22 mouse cellular contexts compared by ENCODE assay signal in the genomic region with DNA sequence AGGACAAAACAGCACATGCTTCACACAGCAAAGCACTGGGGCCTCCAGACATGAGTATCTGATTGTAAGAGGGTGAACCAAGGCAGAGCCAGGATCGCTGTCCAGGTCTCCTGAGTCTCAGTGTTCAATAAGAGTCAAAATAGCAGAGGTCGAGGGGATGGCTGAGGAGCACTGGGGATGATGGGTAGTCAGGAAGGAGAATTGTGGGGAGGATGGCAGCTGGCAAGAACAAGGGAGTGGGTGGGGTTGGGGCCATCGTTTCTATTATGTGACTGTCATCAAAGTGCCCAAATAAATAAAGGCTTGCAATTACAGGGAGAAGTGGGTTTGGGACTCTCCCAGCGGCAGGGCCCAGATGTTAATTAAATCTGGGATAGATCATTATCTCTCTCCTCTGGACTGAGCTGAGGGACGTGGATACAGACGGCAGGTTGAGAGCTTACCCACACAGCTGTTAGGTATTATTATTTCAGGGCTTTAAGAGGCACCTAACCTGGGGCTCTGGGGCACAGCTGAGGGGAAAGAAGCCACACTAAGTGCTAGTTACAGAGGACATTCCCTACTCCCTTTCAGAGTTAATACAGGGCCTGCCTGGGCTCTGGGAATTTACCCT. TPM values are rescaled to one million over a fixed set of nuclear protein-coding genes. Genes with fewer than 3 reads are reported as not detected.
A peak's percentile ranks its signal among the peaks of the same experiment; 100 is the strongest.
DNase-seq lines count a peak whose midpoint lies in the region; ATAC-seq lines count a peak whose summit lies in the region.
"Had no signal": no experiment of that assay in that cellular context is flagged by ENCODE, and none has a peak within 500 bp of the region (broad histone marks: within the 10 kb centered on the region; RNA-seq: fewer than 3 reads in every experiment).

No protein-coding gene starts in this region.

- no peaks in the 10 kb centered on the region for H3K9me3 ChIP-seq in forebrain, embryonic 11.5 days (ENCODE audit: control insufficient read depth, low read length)
- no peaks in the 10 kb centered on the region for H3K9me3 ChIP-seq in forebrain, embryonic 15.5 days
- H3K9me3 ChIP-seq in neural tube, embryonic 13.5 days, result no peaks in the 10 kb centered on the region
- H3K9me3 ChIP-seq in hindbrain, embryonic 12.5 days (replicated peaks), result no peaks in the 10 kb centered on the region
- H3K9me3 ChIP-seq: kidney, embryonic 15.5 days; limb, embryonic 10.5 days had no signal

- WGBS in forebrain, embryonic 11.5 days, result 15% methylated on average over 6 of the region's 6 CpGs
- WGBS in forebrain, embryonic 15.5 days, result 7% methylated on average over 6 of the region's 6 CpGs
- WGBS in neural tube, embryonic 13.5 days, result 10% methylated on average over 6 of the region's 6 CpGs
- WGBS in hindbrain, embryonic 12.5 days, result 21% methylated on average over 6 of the region's 6 CpGs

- no peak overlapping the region for H3K4me2 ChIP-seq in forebrain, embryonic 11.5 days (ENCODE audit: low read depth, low read length, severe bottlenecking)
- no peak overlapping the region for H3K4me2 ChIP-seq in forebrain, embryonic 15.5 days (replicated peaks)
- H3K4me2 ChIP-seq in neural tube, embryonic 13.5 days, result no peak overlapping the region
- H3K4me2 ChIP-seq in hindbrain, embryonic 12.5 days (replicated peaks), result no peak overlapping the region
- H3K4me2 ChIP-seq: kidney, embryonic 15.5 days had no signal

- H3K36me3 ChIP-seq in forebrain, embryonic 11.5 days (ENCODE audit: control insufficient read depth, insufficient read depth, low read length), result no peaks in the 10 kb centered on the region
- H3K36me3 ChIP-seq in forebrain, embryonic 15.5 days, result no peaks in the 10 kb centered on the region
- no peaks in the 10 kb centered on the region for H3K36me3 ChIP-seq in neural tube, embryonic 13.5 days
- no peaks in the 10 kb centered on the region for H3K36me3 ChIP-seq in hindbrain, embryonic 12.5 days
- H3K36me3 ChIP-seq: kidney, embryonic 15.5 days; limb, embryonic 10.5 days had no signal

- no peaks in the 10 kb centered on the region for H3K27me3 ChIP-seq in forebrain, embryonic 11.5 days (ENCODE audit: control insufficient read depth, insufficient read depth, low read length)
- H3K27me3 ChIP-seq in forebrain, embryonic 15.5 days, result no peaks in the 10 kb centered on the region
- no peaks in the 10 kb centered on the region for H3K27me3 ChIP-seq in neural tube, embryonic 13.5 days
- H3K27me3 ChIP-seq in hindbrain, embryonic 12.5 days, result no peaks in the 10 kb centered on the region
- H3K27me3 ChIP-seq: kidney, embryonic 15.5 days had no signal

- DNase-seq in forebrain, embryonic 11.5 days (ENCODE audit: low spot score), result no peak
- DNase-seq in neural tube, embryonic 10.5 days (ENCODE audit: extremely low spot score, low spot score), result no peak
- no peak for DNase-seq in T-cell, adult 2 months (ENCODE audit: low spot score)
- no peak for DNase-seq in Muller cell, postnatal 12 days (ENCODE audit: inconsistent ontology term)
- DNase-seq: cerebellum, postnatal 10 days; gastrocnemius, postnatal 25 days; kidney, postnatal 4 days; layer of hippocampus, adult 9-11 months; liver, postnatal 0 days; lung, postnatal 10 days; right cerebral cortex, postnatal 14 days; spleen, adult 18-20 months; thymus, postnatal 25 days had no signal

- H3K9ac ChIP-seq in forebrain, embryonic 11.5 days (ENCODE audit: low read length), result no peak overlapping the region
- H3K9ac ChIP-seq in forebrain, embryonic 15.5 days (replicated peaks), result no peak overlapping the region
- no peak overlapping the region for H3K9ac ChIP-seq in neural tube, embryonic 13.5 days
- H3K9ac ChIP-seq in hindbrain, embryonic 12.5 days, result no peak overlapping the region
- H3K9ac ChIP-seq: kidney, embryonic 15.5 days; liver, postnatal 0 days had no signal

- H3K4me1 ChIP-seq in forebrain, embryonic 11.5 days (replicated peaks; ENCODE audit: control insufficient read depth, insufficient read depth, low read length), result peaks cover 5% of the 10 kb centered on the region; the same call in 1 of the 2 replicates
- no peaks in the 10 kb centered on the region; the same call in 1 of the 2 replicates for H3K4me1 ChIP-seq in forebrain, embryonic 15.5 days
- H3K4me1 ChIP-seq in neural tube, embryonic 13.5 days (replicated peaks), result peaks cover 15% of the 10 kb centered on the region; the same call in 1 of the 2 replicates
- H3K4me1 ChIP-seq in hindbrain, embryonic 12.5 days, result peaks cover 10% of the 10 kb centered on the region

- no peak for ATAC-seq in forebrain, embryonic 11.5 days (replicated peaks; ENCODE audit: low FRiP score)
- no peak for ATAC-seq in forebrain, embryonic 15.5 days (replicated peaks)
- peak; percentile 76 for ATAC-seq in neural tube, embryonic 13.5 days (ENCODE audit: low read depth)
- ATAC-seq in hindbrain, embryonic 12.5 days (ENCODE audit: low FRiP score), result peak; percentile 81; the same call in 1 of the 2 replicates
- ATAC-seq: CD4-positive, CD25-positive, alpha-beta regulatory T cell, adult 4 months; intestine, embryonic 16.5 days; liver, postnatal 0 days had no signal

- H3K4me3 ChIP-seq in forebrain, embryonic 11.5 days (ENCODE audit: low read depth, low read length), result no peak overlapping the region
- no peak overlapping the region for H3K4me3 ChIP-seq in forebrain, embryonic 15.5 days
- no peak overlapping the region for H3K4me3 ChIP-seq in neural tube, embryonic 13.5 days
- no peak overlapping the region for H3K4me3 ChIP-seq in hindbrain, embryonic 12.5 days
- H3K4me3 ChIP-seq: erythroblast, embryonic 14.5 days; kidney, embryonic 15.5 days; left cerebral cortex, adult 2 months; limb, embryonic 10.5 days had no signal

- peak overlapping the region; percentile 38; the same call in 1 of the 2 replicates for H3K27ac ChIP-seq in forebrain, embryonic 11.5 days (ENCODE audit: low read depth, low read length)
- no peak overlapping the region for H3K27ac ChIP-seq in forebrain, embryonic 15.5 days (replicated peaks)
- H3K27ac ChIP-seq in neural tube, embryonic 13.5 days (replicated peaks), result peak overlapping the region; percentile 64; the same call in 1 of the 2 replicates
- H3K27ac ChIP-seq in hindbrain, embryonic 12.5 days, result 0 out of 2 replicates have a peak overlapping the region, but pooled peaks have one; percentile 31
- H3K27ac ChIP-seq: kidney, embryonic 15.5 days; left cerebral cortex, adult 2 months; limb, embryonic 10.5 days had no signal

RNA-seq across cellular contexts. Expression of a gene that starts 15.3 kb away (rescaled TPM):
- 5.7 and 6.8 TPM in 2 replicates for polyA plus RNA-seq in forebrain, embryonic 11.5 days (2014; fragmentation: Nextera tagmentation; extraction: Ambion mirVana)
- 9.9 and 10.7 TPM in 2 replicates for polyA plus RNA-seq in forebrain, embryonic 15.5 days (2015; fragmentation: Nextera tagmentation; extraction: Ambion mirVana)
- 20.2 and 21.4 TPM in 2 replicates for polyA plus RNA-seq in neural tube, embryonic 13.5 days (2015; fragmentation: Nextera tagmentation; extraction: Ambion mirVana)
- 17.5 and 17.6 TPM in 2 replicates for polyA plus RNA-seq in hindbrain, embryonic 12.5 days (2016; fragmentation: Nextera tagmentation; extraction: Ambion mirVana)

RNA-seq across cellular contexts. Expression of a gene that starts 27.4 kb away (rescaled TPM):
- 77.4 and 80.7 TPM in 2 replicates for polyA plus RNA-seq in forebrain, embryonic 11.5 days (2014; fragmentation: Nextera tagmentation; extraction: Ambion mirVana)
- polyA plus RNA-seq in forebrain, embryonic 15.5 days (2015; fragmentation: Nextera tagmentation; extraction: Ambion mirVana), result 56.2 and 59.4 TPM in 2 replicates
- polyA plus RNA-seq in neural tube, embryonic 13.5 days (2015; fragmentation: Nextera tagmentation; extraction: Ambion mirVana), result 52.4 and 54.5 TPM in 2 replicates
- polyA plus RNA-seq in hindbrain, embryonic 12.5 days (2016; fragmentation: Nextera tagmentation; extraction: Ambion mirVana), result 69.4 and 75.7 TPM in 2 replicates

Comparison
In these comparisons a context has a peak if more than half of its experiments do, and no peak if none do; other contexts are left out.
1. ATAC-seq: peak in neural tube, embryonic 13.5 days (single experiment) and hindbrain, embryonic 12.5 days (single experiment); none in forebrain, embryonic 11.5 days (single experiment) and forebrain, embryonic 15.5 days (single experiment).